Mouse (Mus musculus): ENCODE results near the gene Pex26. TPM values are rescaled to one million over a fixed set of nuclear protein-coding genes. Genes with fewer than 3 reads are reported as not detected.

Gene Pex26
- polyA plus RNA-seq, 2 experiments from 2014 or later: 1.9 to 2.1 TPM

DNA sequence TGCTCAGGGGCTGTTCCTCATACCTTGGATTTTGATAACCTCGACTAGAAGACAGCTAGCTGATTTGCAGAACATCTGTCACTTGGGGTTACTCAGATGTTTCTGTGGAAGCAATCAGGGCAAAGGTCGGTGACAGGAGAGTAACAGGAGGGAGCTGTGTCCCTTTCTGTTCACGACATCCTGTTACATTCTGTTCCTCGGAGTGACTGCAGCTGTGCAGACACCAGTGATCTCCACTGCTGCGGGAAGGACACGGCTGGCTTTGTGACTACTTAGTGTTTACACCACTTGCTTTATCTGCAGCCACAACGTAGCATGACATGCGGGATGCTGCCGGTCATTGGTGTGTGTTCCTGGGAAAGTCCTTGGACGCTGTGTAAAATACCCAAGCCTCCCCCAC lies 59.7 kb downstream of the Pex26 start:
- peak; percentile 24 for ATAC-seq

DNA sequence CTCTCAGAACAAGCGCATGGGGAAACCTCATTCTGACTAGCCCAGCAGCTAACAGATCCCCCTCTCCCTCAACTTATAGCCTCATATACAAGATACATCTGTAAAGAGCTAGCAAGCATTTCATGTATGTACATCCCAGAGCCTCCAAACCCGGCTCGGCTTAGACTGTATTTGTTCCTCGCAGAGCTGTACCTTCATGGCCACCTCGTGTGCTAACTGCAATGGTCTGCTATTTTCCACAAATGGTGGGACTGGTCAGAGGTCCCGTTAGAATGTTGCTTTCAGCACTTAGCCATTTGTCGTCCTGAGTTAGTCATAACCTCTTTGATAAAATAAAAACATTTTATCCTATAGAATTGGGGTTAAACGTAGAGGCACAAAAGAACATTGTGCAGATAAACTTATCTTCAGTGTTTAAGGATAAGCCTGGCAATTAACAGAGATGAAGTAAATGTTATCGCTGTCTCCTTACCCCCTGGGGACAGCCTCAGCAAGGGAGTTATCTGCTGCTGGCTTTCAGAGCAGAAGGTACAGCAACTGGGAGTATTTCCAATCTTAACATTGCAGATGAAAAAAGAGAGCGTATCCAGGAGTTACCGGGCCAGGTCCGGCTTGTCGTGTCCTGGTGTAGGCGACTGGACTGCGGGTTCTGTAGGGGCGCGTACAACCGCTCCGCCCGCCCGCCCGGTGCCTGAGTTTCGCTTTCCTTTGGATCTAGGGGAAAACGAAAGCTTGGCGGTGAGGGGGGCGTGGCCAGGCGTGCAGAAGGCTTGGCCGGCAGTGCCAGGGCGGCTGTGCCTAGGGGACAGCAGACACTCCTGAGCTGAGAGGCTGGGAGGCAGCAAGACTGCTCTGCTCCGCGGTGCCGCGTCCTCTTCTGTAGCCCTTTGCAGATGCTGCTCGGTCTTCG lies 61.9 kb downstream of the Pex26 start, which contains the start of gene Usp18:
Gene Usp18, plus strand, starts transcription at position 780 of the 910 bp plus-strand sequence.
- peak; percentile 89 for ATAC-seq

GRCm38 (mm10) chr6:121246037-121246361 lies 62.5 kb downstream of the Pex26 start:
- no peak for ATAC-seq

Other genes starting within 250 kb of the Pex26 start
- gene Mical3, start 52.7 kb upstream of the Pex26 start, polyA plus RNA-seq (2017; shearing (Covaris generic)): 1 to 10 TPM; 7.1 to 9.1 TPM
- under 1 TPM; 0.42 to 0.51 TPM for gene Tuba8, start 27.0 kb downstream of the Pex26 start, polyA plus RNA-seq (2017; shearing (Covaris generic))
- 10 to 100 TPM; 75.8 to 85.7 TPM for gene Usp18, start 62.2 kb downstream of the Pex26 start, polyA plus RNA-seq (2017; shearing (Covaris generic))
- under 1 TPM; 0.55 to 0.93 TPM for gene Slc6a13, start 116.6 kb downstream of the Pex26 start, polyA plus RNA-seq (2017; shearing (Covaris generic))
- not detected for gene Slc6a12, start 159.4 kb downstream of the Pex26 start, polyA plus RNA-seq (2017; shearing (Covaris generic))

Data from activated CD4-positive, CD25-positive, alpha-beta regulatory T cell, adult 4 months (primary cell).